Mouse (Mus musculus) hematopoietic stem cell, adult 5-6 weeks (primary cell): Measurements from ENCODE around the gene Hopx. TPM values are rescaled to one million over a fixed set of nuclear protein-coding genes. Genes with fewer than 3 reads are reported as not detected.

Experiments
- ATAC-seq, 2 experiments: fragments of 125-278 bp in 1 of 2; replicated peaks in 1 of 2; 2 replicates each; pipeline ENCODE4 v1.8.0; 2016 to 2017; ENCODE audit warnings: inconsistent platforms in 2 of 2, mild to moderate bottlenecking in 2 of 2, moderate number of reproducible peaks in 2 of 2, low read depth in 1 of 2, moderate TSS enrichment in 1 of 2; ENCODE audit not compliant: low FRiP score in 2 of 2, poor library complexity in 2 of 2, severe bottlenecking in 2 of 2, insufficient read depth in 1 of 2, low TSS enrichment in 1 of 2
- total RNA-seq: library from RNA; stranded (forward); fragments of 172-1452, 232-1000 nt; gene quantifications from 2 replicates; pipeline ENCODE4 v1.2.3, GENCODE M21; 2017

Gene Hopx
- total RNA-seq, 1 experiment from 2014 or later = 2.6 TPM

- no peak for ATAC-seq
Observed at GRCm38 (mm10) chr5:77090521-77091096, 24.3 kb downstream of the Hopx start.

- no peak for ATAC-seq
Observed at GRCm38 (mm10) chr5:77089901-77090300, 25.0 kb downstream of the Hopx start.

- ATAC-seq = peak; percentile 68 to 76
Observed at GRCm38 (mm10) chr5:77089294-77089693, 25.6 kb downstream of the Hopx start.

GRCm38 (mm10) chr5:77087122-77087521, 27.8 kb downstream of the Hopx start:
- ATAC-seq = no peak

- no peak for ATAC-seq
Observed at GRCm38 (mm10) chr5:77086541-77086940, 28.4 kb downstream of the Hopx start.

- ATAC-seq = no peak
Observed at GRCm38 (mm10) chr5:77085753-77086450, 29.0 kb downstream of the Hopx start.

GRCm38 (mm10) chr5:77084418-77084817, 30.5 kb downstream of the Hopx start:
- no peak for ATAC-seq

- ATAC-seq = no peak
Observed at GRCm38 (mm10) chr5:77082735-77083134, 32.2 kb downstream of the Hopx start.

GRCm38 (mm10) chr5:77080761-77081160, 34.2 kb downstream of the Hopx start:
- no peak for ATAC-seq

GRCm38 (mm10) chr5:77075951-77076350, 39.0 kb downstream of the Hopx start:
- ATAC-seq = no peak

- ATAC-seq = no peak
Observed at GRCm38 (mm10) chr5:77074914-77075313, 40.0 kb downstream of the Hopx start.

- ATAC-seq = no peak
Observed at GRCm38 (mm10) chr5:77073794-77074193, 41.1 kb downstream of the Hopx start.

GRCm38 (mm10) chr5:77071626-77072025, 43.3 kb downstream of the Hopx start:
- no peak for ATAC-seq

- no peak for ATAC-seq
Observed at GRCm38 (mm10) chr5:77070987-77071386, 43.9 kb downstream of the Hopx start.

- no peak for ATAC-seq
Observed at GRCm38 (mm10) chr5:77067321-77067720, 47.6 kb downstream of the Hopx start.

- peak; percentile 78 to 85 for ATAC-seq
Observed at GRCm38 (mm10) chr5:77061372-77062038, 53.4 kb downstream of the Hopx start.

GRCm38 (mm10) chr5:77060363-77060762, 54.6 kb downstream of the Hopx start:
- ATAC-seq = no peak

GRCm38 (mm10) chr5:77056881-77057440, 58.0 kb downstream of the Hopx start:
- no peak for ATAC-seq
